In the genomic region with DNA sequence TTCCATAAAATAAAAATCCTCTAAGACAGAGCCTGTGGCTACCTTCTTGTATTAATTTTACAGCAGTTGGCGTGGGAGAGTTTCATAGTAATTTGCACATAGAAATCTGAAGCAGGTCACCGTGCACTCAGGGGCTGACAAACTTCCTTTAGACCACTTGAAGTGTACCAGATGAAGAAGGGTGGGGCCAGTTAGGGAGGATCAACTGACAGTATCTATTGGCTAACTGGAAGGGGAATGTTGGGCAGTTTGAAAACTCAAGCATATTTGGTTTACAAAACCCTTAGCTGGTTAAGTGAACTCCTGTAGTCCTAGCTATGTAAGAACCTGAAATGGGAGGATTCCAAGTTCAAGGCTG, we compare ENCODE assay signal across 8 mouse cellular contexts. TPM values are rescaled to one million over a fixed set of nuclear protein-coding genes. Genes with fewer than 3 reads are reported as not detected.
A peak's percentile ranks its signal among the peaks of the same experiment; 100 is the strongest.
DNase-seq lines count a peak whose midpoint lies in the region; ATAC-seq and TF ChIP-seq lines count a peak whose summit lies in the region.

No protein-coding gene starts in this region.

- peaks cover 12% of the 10 kb centered on the region for H3K36me3 ChIP-seq in heart, embryonic 15.5 days
- peaks cover 12% of the 10 kb centered on the region for H3K36me3 ChIP-seq in heart, postnatal 0 days (replicated peaks; ENCODE audit: control insufficient read depth, insufficient read depth, low read length)
- H3K36me3 ChIP-seq in lung, postnatal 0 days (ENCODE audit: insufficient read depth, low read length): peaks cover 3% of the 10 kb centered on the region; the same call in 1 of the 2 replicates

- peak overlapping the region; percentile 78 for H3K4me2 ChIP-seq in heart, embryonic 15.5 days
- H3K4me2 ChIP-seq in heart, postnatal 0 days (ENCODE audit: low read depth, low read length): peak overlapping the region; percentile 94
- H3K4me2 ChIP-seq in lung, postnatal 0 days (replicated peaks; ENCODE audit: low read depth, low read length): peak overlapping the region; percentile 93

- TF ChIP-seq EP300 in heart, postnatal 0 days (IDR thresholded peaks at IDR 0.05; ENCODE audit: low read depth): no peak
- TF ChIP-seq EP300 in lung, postnatal 0 days (IDR thresholded peaks at IDR 0.05): no peak

- no peak for ATAC-seq in heart, embryonic 15.5 days (replicated peaks; ENCODE audit: insufficient number of reproducible peaks, insufficient read depth, low FRiP score, low read depth)
- ATAC-seq in heart, postnatal 0 days (ENCODE audit: insufficient read depth, low read depth): 0 out of 2 replicates have a peak, but pooled peaks have one; percentile 27
- ATAC-seq in lung, postnatal 0 days: peak; percentile 61
- ATAC-seq in activated CD4-positive, CD25-positive, alpha-beta regulatory T cell, adult 4 months: no peak

- no peak for TF ChIP-seq CTCF in heart, postnatal 0 days (IDR thresholded peaks at IDR 0.05; ENCODE audit: low read depth)
- TF ChIP-seq CTCF in lung, postnatal 0 days (IDR thresholded peaks at IDR 0.05): no peak

- no peak for DNase-seq in heart, adult 18-20 months
- DNase-seq in NIH3T3 (ENCODE audit: low read depth): peak; percentile 47
- DNase-seq in heart, postnatal 0 days (ENCODE audit: low spot score): no peak
- DNase-seq in lung, postnatal 0 days (ENCODE audit: low spot score): peak; percentile 56
- DNase-seq in cerebellum, adult 9-10 months: no peak
- no peak for DNase-seq in right cerebral cortex, postnatal 36 days (ENCODE audit: low spot score in 2 of 2)

- H3K9me3 ChIP-seq in heart, embryonic 15.5 days (replicated peaks): no peaks in the 10 kb centered on the region
- H3K9me3 ChIP-seq in heart, postnatal 0 days (replicated peaks; ENCODE audit: control insufficient read depth, low read length): no peaks in the 10 kb centered on the region
- H3K9me3 ChIP-seq in lung, postnatal 0 days (ENCODE audit: low read length): no peaks in the 10 kb centered on the region

- peaks cover 11% of the 10 kb centered on the region for H3K4me1 ChIP-seq in heart, embryonic 15.5 days (replicated peaks)
- H3K4me1 ChIP-seq in heart, postnatal 0 days (ENCODE audit: control insufficient read depth, insufficient read depth): peaks cover 10% of the 10 kb centered on the region
- peaks cover 9% of the 10 kb centered on the region; the same call in 1 of the 2 replicates for H3K4me1 ChIP-seq in lung, postnatal 0 days (ENCODE audit: insufficient read depth, low read depth, low read length)

- peak overlapping the region; percentile 74 for H3K4me3 ChIP-seq in heart, embryonic 15.5 days
- H3K4me3 ChIP-seq in heart, postnatal 0 days (ENCODE audit: low read depth, low read length): peak overlapping the region; percentile 55
- H3K4me3 ChIP-seq in lung, postnatal 0 days (ENCODE audit: low read depth, low read length): peak overlapping the region; percentile 77

- H3K27me3 ChIP-seq in heart, embryonic 15.5 days: no peaks in the 10 kb centered on the region
- no peaks in the 10 kb centered on the region for H3K27me3 ChIP-seq in heart, postnatal 0 days (ENCODE audit: control insufficient read depth, insufficient read depth, low read length)
- H3K27me3 ChIP-seq in lung, postnatal 0 days (replicated peaks; ENCODE audit: insufficient read depth, low read length): no peaks in the 10 kb centered on the region

- WGBS in heart, embryonic 15.5 days: 49% methylated on average over 2 of the region's 2 CpGs
- WGBS in heart, postnatal 0 days: 53% methylated on average over 2 of the region's 2 CpGs
- WGBS in lung, postnatal 0 days: 32% methylated on average over 2 of the region's 2 CpGs

- H3K27ac ChIP-seq in heart, embryonic 15.5 days: peak overlapping the region; percentile 65; the same call in 1 of the 2 replicates
- H3K27ac ChIP-seq in heart, postnatal 0 days (ENCODE audit: low read depth): peak overlapping the region; percentile 23; the same call in 1 of the 2 replicates
- peak overlapping the region; percentile 65 for H3K27ac ChIP-seq in lung, postnatal 0 days (ENCODE audit: low read length)

- H3K9ac ChIP-seq in heart, embryonic 15.5 days: peak overlapping the region; percentile 75
- peak overlapping the region; percentile 49 for H3K9ac ChIP-seq in heart, postnatal 0 days (replicated peaks; ENCODE audit: low read depth, low read length)
- H3K9ac ChIP-seq in lung, postnatal 0 days (replicated peaks; ENCODE audit: low read depth): peak overlapping the region; percentile 69; the same call in 1 of the 2 replicates

RNA-seq across cellular contexts. Expression of a gene that starts 0.4 kb away (rescaled TPM):
- polyA plus RNA-seq in heart, embryonic 15.5 days (2015; fragmentation: Nextera tagmentation; extraction: Ambion mirVana): 23.9 and 30.7 TPM in 2 replicates
- total RNA-seq in heart, adult 18-20 months (2021): 1 to 10 TPM; 8.6 to 9.6 TPM
- total RNA-seq in heart, postnatal 0 days (2014; rRNA removed; ENCODE audit: low replicate concordance): 14.3 and 15.0 TPM in 2 replicates
- polyA plus RNA-seq in heart, postnatal 0 days (2015; fragmentation: Nextera tagmentation; extraction: Ambion mirVana): 12.5 and 12.6 TPM in 2 replicates
- polyA plus RNA-seq in lung, postnatal 0 days (2015; fragmentation: Nextera tagmentation; extraction: Ambion mirVana): 10.3 and 11.1 TPM in 2 replicates
- 10 to 100 TPM; 27.4 to 37.8 TPM for polyA plus RNA-seq in activated CD4-positive, CD25-positive, alpha-beta regulatory T cell, adult 4 months (2017; shearing (Covaris generic))

Comparison
In these comparisons a context has a peak if more than half of its experiments do, and no peak if none do; other contexts are left out.
1. ATAC-seq: peak in heart, postnatal 0 days (single experiment) and lung, postnatal 0 days (single experiment); none in heart, embryonic 15.5 days (single experiment) and activated CD4-positive, CD25-positive, alpha-beta regulatory T cell, adult 4 months (single experiment).
2. DNase-seq: peak in NIH3T3 (single experiment) and lung, postnatal 0 days (single experiment); none in heart, adult 18-20 months (0 of 2), heart, postnatal 0 days (single experiment), cerebellum, adult 9-10 months (single experiment) and right cerebral cortex, postnatal 36 days (0 of 2).
3. Peak in every context shown above with its lines, with median percentiles within 50 percentile points of each other: H3K27ac ChIP-seq, H3K4me2 ChIP-seq, H3K4me3 ChIP-seq and H3K9ac ChIP-seq.